Mouse (Mus musculus) neural tube, embryonic 10.5 days (tissue): ENCODE data around the gene Arhgef5.

ENCODE experiments used
- DNase-seq: peaks from one replicate; pipeline ENCODE4 v3.0.0-alpha.2; 2017; ENCODE audit warnings: low spot score; ENCODE audit errors: extremely low spot score

Gene Arhgef5

GRCm38 (mm10) chr6:43312961-43313656 is 47.7 kb downstream of the Arhgef5 start:
- DNase-seq = no peak

GRCm38 (mm10) chr6:43333479-43333878 is 68.1 kb downstream of the Arhgef5 start:
- no peak for DNase-seq

GRCm38 (mm10) chr6:43335619-43336234 is 70.3 kb downstream of the Arhgef5 start:
- no peak for DNase-seq

GRCm38 (mm10) chr6:43337491-43337961 is 72.1 kb downstream of the Arhgef5 start:
- no peak for DNase-seq

- no peak for DNase-seq
Measured at GRCm38 (mm10) chr6:43338804-43339203, 73.4 kb downstream of the Arhgef5 start.
